Mouse (Mus musculus): ENCODE measurements around the gene Crocc. TPM values are rescaled to one million over a fixed set of nuclear protein-coding genes. Genes with fewer than 3 reads are reported as not detected.

Gene Crocc
- polyA plus RNA-seq, 1 experiment from 2014 or later = 10.1 TPM

DNA sequence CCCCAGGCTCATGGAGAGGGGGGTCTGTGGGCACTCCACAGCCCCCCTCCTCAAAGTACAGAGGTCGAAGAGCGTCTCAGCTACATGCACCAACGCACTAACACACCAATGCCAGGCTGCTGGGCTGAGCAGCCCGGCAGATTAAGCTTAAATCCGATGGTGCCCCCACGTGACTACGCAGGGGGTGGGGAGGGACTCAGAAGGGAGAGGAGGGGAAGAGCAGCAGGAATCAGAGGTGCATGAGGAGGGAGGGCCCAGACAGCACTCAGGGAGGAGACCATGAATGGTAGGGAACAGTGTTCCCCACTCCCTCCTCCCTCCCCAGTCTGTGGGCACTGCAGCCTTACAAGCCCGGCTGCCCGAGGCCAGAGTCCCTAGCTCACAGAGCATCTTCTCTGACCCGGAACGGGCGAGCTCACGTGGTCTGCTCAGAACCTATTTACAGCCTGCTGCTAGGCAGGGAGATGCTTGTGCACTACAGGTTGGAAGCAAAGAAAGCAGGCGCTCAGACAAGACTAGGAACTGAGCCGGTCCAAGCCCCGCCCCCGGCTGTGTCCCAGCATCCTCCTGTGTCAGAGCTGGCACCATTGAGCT lies 6.7 kb downstream of the Crocc start:
- H3K27ac ChIP-seq (ENCODE audit: low read length) = peak overlapping the region; percentile 97

GRCm38 (mm10) chr4:141053138-141053537 lies 7.2 kb downstream of the Crocc start:
- Histone ChIP-seq H3K4me1 (ENCODE audit: insufficient read depth, low read length) (peaks cover 49% of the 10 kb centered on the region), H3K4me3 (ENCODE audit: low read length) (peak overlapping the region; percentile 31), H3K36me3 (ENCODE audit: insufficient read depth, low read length) (no peaks in the 10 kb centered on the region), H3K27me3 (ENCODE audit: insufficient read depth, low read length) (no peaks in the 10 kb centered on the region), H3K4me2 (replicated peaks; ENCODE audit: low read depth, low read length) (peak overlapping the region; percentile 48), H3K27ac (ENCODE audit: low read length) (peak overlapping the region; percentile 97), H3K9me3 (ENCODE audit: low read length) (no peaks in the 10 kb centered on the region), H3K9ac (replicated peaks; ENCODE audit: low read length) (peak overlapping the region; percentile 68)
- 36% methylated on average over 8 of the region's 8 CpGs for WGBS
- ATAC-seq (ENCODE audit: low FRiP score, low TSS enrichment) = no peak; the same call in 1 of the 2 replicates

More for the DNA sequence above, 6.7 kb downstream of the Crocc start:
- WGBS = 29% methylated on average over 17 of the region's 17 CpGs
- peaks cover 49% of the 10 kb centered on the region for H3K4me1 ChIP-seq (ENCODE audit: insufficient read depth, low read length)
- ATAC-seq (ENCODE audit: low FRiP score, low TSS enrichment) = peak; percentile 90
- H3K27me3 ChIP-seq (ENCODE audit: insufficient read depth, low read length) = no peaks in the 10 kb centered on the region
- H3K4me3 ChIP-seq (ENCODE audit: low read length) = peak overlapping the region; percentile 31
- H3K9me3 ChIP-seq (ENCODE audit: low read length) = no peaks in the 10 kb centered on the region
- H3K4me2 ChIP-seq (replicated peaks; ENCODE audit: low read depth, low read length) = peak overlapping the region; percentile 48
- no peaks in the 10 kb centered on the region for H3K36me3 ChIP-seq (ENCODE audit: insufficient read depth, low read length)
- H3K9ac ChIP-seq (replicated peaks; ENCODE audit: low read length) = peak overlapping the region; percentile 68

DNA sequence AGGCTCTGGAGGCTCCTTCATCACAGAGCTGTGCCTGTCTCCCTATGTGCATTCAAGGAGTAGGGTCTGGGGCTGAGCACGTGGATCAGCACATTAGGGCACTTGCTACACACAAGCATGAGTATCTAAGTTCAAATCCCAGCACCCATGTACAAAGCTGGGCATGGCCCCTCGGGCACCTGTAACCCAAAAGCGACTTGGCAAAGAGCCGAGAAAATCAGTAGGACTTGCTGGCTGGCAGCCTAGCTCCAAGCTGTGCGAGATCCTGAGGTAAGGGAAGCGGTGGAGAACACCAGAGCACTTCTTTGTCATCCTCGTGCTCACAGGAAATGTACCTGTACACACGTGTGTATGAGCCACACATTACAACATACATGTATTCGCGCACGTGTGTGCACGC lies 7.9 kb downstream of the Crocc start:
- H3K4me2 ChIP-seq (replicated peaks; ENCODE audit: low read depth, low read length) = peak overlapping the region; percentile 48
- 83% methylated on average over 12 of the region's 12 CpGs for WGBS
- H3K4me3 ChIP-seq (ENCODE audit: low read length) = peak overlapping the region; percentile 31
- H3K36me3 ChIP-seq (ENCODE audit: insufficient read depth, low read length) = no peaks in the 10 kb centered on the region
- ATAC-seq (ENCODE audit: low FRiP score, low TSS enrichment) = no peak
- peak overlapping the region; percentile 68 for H3K9ac ChIP-seq (replicated peaks; ENCODE audit: low read length)
- H3K4me1 ChIP-seq (ENCODE audit: insufficient read depth, low read length) = peaks cover 52% of the 10 kb centered on the region
- H3K27ac ChIP-seq (ENCODE audit: low read length) = peak overlapping the region; percentile 97
- no peaks in the 10 kb centered on the region for H3K27me3 ChIP-seq (ENCODE audit: insufficient read depth, low read length)
- H3K9me3 ChIP-seq (ENCODE audit: low read length) = no peaks in the 10 kb centered on the region

DNA sequence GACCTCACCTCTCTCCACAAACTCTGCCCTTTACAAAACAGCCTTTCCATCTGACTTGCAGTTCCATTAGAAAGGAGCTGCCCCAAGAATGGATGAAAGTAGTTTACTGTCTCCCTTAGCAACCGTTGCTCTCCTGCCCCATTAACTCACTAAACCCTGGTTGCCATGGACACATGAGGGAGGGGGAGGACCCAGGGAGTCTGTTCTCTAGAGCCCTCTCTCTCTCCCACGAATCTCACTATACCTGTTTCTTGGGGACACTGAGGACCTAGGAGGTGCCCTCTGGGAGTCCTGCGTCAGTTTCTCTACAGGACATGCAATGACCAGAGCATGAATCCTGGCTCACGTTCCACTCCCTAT lies 10.9 kb downstream of the Crocc start:
- ATAC-seq (ENCODE audit: low FRiP score, low TSS enrichment) = no peak
- Histone ChIP-seq H3K27ac (ENCODE audit: low read length) (peak overlapping the region; percentile 3; the same call in 1 of the 2 replicates), H3K9me3 (ENCODE audit: low read length) (no peaks in the 10 kb centered on the region), H3K4me1 (ENCODE audit: insufficient read depth, low read length) (peaks cover 70% of the 10 kb centered on the region), H3K9ac (replicated peaks; ENCODE audit: low read length) (0 out of 2 replicates have a peak overlapping the region, but pooled peaks have one; percentile 32), H3K4me3 (ENCODE audit: low read length) (no peak overlapping the region), H3K4me2 (replicated peaks; ENCODE audit: low read depth, low read length) (no peak overlapping the region), H3K27me3 (ENCODE audit: insufficient read depth, low read length) (no peaks in the 10 kb centered on the region), H3K36me3 (ENCODE audit: insufficient read depth, low read length) (peaks cover 14% of the 10 kb centered on the region; the same call in 1 of the 2 replicates)
- 22% methylated on average over 4 of the region's 4 CpGs for WGBS

DNA sequence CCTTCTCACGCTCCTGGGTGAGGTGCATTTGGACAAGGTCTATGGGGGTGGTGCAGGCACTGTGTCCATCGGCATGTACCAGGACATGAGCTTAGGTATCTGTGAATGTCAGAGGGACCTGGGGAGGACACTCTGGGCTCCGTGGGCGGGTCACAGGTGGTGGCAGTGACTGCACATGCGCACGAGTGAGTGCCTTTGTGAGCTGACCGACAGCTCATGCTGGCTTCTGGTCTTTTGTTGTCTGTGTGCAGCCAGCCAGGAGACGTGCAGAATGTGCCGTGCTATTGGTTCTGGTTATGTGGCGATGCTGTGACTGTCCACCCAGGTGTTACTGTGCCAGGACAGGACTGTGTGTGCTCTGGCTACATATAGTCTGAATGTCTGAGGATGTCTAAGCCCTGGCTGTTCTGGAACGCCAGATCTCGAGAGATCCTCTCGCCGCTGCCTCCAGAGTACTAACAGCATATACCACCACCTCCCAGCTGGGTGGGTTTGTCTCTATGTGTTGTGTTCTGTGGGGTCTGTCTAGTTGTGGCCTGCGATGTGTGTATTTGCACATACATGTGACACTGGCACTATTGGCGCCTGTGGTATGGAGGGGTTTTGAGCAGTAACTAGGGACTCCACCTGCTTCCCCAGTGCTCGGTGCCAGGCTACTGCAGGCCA lies 11.4 kb downstream of the Crocc start:
- no peak for ATAC-seq (ENCODE audit: low FRiP score, low TSS enrichment)

GRCm38 (mm10) chr4:141044816-141045215 lies 15.5 kb downstream of the Crocc start:
- WGBS = 8% methylated on average over 8 of the region's 8 CpGs
- Histone ChIP-seq H3K9me3 (ENCODE audit: low read length) (no peaks in the 10 kb centered on the region), H3K4me2 (replicated peaks; ENCODE audit: low read depth, low read length) (no peak overlapping the region), H3K27ac (ENCODE audit: low read length) (peak overlapping the region; percentile 63), H3K4me3 (ENCODE audit: low read length) (no peak overlapping the region), H3K9ac (replicated peaks; ENCODE audit: low read length) (no peak overlapping the region), H3K4me1 (ENCODE audit: insufficient read depth, low read length) (peaks cover 36% of the 10 kb centered on the region), H3K36me3 (ENCODE audit: insufficient read depth, low read length) (peaks cover 38% of the 10 kb centered on the region), H3K27me3 (ENCODE audit: insufficient read depth, low read length) (no peaks in the 10 kb centered on the region)
- ATAC-seq (ENCODE audit: low FRiP score, low TSS enrichment) = peak; percentile 43

More for the DNA sequence above, 11.4 kb downstream of the Crocc start:
- 72% methylated on average over 17 of the region's 17 CpGs for WGBS
- Histone ChIP-seq H3K9ac (replicated peaks; ENCODE audit: low read length) (no peak overlapping the region), H3K4me1 (ENCODE audit: insufficient read depth, low read length) (peaks cover 66% of the 10 kb centered on the region), H3K27ac (ENCODE audit: low read length) (0 out of 2 replicates have a peak overlapping the region, but pooled peaks have one; percentile 54), H3K4me2 (replicated peaks; ENCODE audit: low read depth, low read length) (no peak overlapping the region), H3K9me3 (ENCODE audit: low read length) (no peaks in the 10 kb centered on the region), H3K4me3 (ENCODE audit: low read length) (no peak overlapping the region), H3K36me3 (ENCODE audit: insufficient read depth, low read length) (peaks cover 14% of the 10 kb centered on the region; the same call in 1 of the 2 replicates), H3K27me3 (ENCODE audit: insufficient read depth, low read length) (no peaks in the 10 kb centered on the region)

DNA sequence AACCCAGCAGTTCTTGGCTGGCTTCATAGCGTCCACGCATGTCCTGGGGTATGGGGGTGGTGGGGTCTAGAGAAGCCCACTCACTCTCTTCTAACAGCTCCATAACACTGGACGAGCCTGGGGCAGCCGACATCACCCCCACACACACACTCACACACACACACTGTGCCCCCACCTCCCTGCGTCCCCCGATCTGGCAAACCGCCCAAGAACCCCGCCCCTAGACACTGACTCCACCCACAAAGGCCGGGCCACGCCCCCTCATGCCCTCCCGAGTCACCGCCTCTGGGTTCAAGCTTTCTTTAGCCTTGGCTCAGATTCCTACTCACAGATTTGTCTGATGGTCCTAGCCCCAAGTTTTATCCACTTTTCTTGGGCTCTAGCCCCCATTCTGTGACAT lies 19.2 kb downstream of the Crocc start:
- H3K4me3 ChIP-seq (ENCODE audit: low read length) = no peak overlapping the region

DNA sequence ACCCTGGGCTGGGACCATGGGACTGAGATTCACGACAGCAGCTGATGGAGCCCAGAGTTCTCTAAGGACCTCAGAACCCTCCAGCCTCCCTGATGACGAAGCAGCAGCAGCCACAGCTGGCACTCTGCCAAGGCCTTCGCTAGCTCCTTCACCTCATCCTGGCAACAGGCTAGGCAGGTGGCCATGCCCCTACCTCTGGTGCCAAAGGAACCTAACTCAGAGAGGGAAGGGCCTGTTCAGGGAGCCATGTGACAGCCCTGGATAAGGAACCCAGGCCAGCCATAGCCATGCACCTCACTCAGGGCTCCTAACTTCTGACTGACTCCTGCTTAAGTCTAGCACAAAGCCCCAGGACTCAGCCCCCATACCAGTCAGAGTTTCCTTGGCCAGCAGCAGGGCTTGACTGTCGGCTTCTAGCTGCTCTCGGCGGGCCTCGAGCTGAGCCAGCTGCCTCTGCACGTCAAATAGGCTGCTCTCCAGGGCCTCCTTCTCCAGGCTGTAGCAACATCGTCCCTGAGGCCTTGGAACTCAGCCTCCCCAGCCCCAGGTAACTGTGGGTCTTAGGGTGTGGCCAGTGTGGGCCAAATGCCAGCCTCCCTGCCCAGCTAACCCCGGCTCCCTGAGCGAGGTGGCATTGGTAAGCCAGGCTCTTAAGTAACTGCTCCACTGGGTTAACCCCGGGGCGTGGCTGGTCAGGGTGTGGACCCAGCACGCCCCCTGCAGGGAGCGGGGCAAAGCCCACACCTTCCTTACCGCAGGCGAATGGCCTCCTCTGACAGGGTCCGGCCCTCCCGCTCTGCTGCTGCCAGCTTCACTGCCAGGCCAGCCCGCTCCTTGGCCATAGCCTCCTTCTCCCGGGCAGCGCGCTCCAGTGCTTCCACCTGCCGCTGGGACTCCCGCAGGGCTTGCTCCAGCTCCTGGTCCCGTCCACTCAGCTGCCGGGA lies 26.5 kb downstream of the Crocc start:
- Histone ChIP-seq H3K36me3 (ENCODE audit: insufficient read depth, low read length) (peaks cover 39% of the 10 kb centered on the region), H3K27me3 (ENCODE audit: insufficient read depth, low read length) (no peaks in the 10 kb centered on the region), H3K9me3 (ENCODE audit: low read length) (no peaks in the 10 kb centered on the region), H3K9ac (replicated peaks; ENCODE audit: low read length) (no peak overlapping the region; the same call in 1 of the 2 replicates), H3K27ac (ENCODE audit: low read length) (no peak overlapping the region), H3K4me2 (replicated peaks; ENCODE audit: low read depth, low read length) (no peak overlapping the region), H3K4me3 (ENCODE audit: low read length) (no peak overlapping the region), H3K4me1 (ENCODE audit: insufficient read depth, low read length) (no peaks in the 10 kb centered on the region)
- WGBS = 68% methylated on average over 27 of the region's 27 CpGs
- ATAC-seq (ENCODE audit: low FRiP score, low TSS enrichment) = 0 out of 2 replicates have a peak, but pooled peaks have one; percentile 52

More for the DNA sequence above, 19.2 kb downstream of the Crocc start:
- no peaks in the 10 kb centered on the region for H3K27me3 ChIP-seq (ENCODE audit: insufficient read depth, low read length)
- H3K27ac ChIP-seq (ENCODE audit: low read length) = no peak overlapping the region
- H3K36me3 ChIP-seq (ENCODE audit: insufficient read depth, low read length) = peaks cover 59% of the 10 kb centered on the region
- peaks cover 6% of the 10 kb centered on the region for H3K4me1 ChIP-seq (ENCODE audit: insufficient read depth, low read length)
- ATAC-seq (ENCODE audit: low FRiP score, low TSS enrichment) = no peak
- H3K9me3 ChIP-seq (ENCODE audit: low read length) = no peaks in the 10 kb centered on the region
- no peak overlapping the region for H3K9ac ChIP-seq (replicated peaks; ENCODE audit: low read length)
- whole genome bisulfite sequencing = 50% methylated on average over 12 of the region's 12 CpGs
- no peak overlapping the region for H3K4me2 ChIP-seq (replicated peaks; ENCODE audit: low read depth, low read length)

DNA sequence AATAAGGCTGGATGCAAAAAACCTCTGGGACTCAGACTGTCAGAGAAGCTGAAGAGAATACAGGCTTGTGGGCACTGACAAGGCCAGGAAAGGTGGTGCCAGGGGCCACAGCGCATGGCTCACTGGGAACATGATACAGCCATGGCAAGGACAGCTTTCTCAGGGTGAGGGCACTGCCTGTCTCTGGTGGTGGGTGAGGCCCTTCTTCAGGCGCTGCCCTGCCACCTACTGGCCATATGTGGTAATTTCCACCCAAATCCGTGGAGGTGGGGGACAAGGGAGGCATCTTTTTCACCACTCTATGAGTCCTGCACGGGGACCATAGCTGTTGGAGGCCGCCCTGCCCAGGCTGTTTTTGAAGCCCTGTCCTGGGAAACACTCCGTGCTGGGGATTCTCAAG lies 28.6 kb downstream of the Crocc start:
- WGBS = 10% methylated on average over 6 of the region's 6 CpGs
- no peaks in the 10 kb centered on the region for H3K27me3 ChIP-seq (ENCODE audit: insufficient read depth, low read length)
- H3K4me2 ChIP-seq (replicated peaks; ENCODE audit: low read depth, low read length) = no peak overlapping the region
- H3K9ac ChIP-seq (replicated peaks; ENCODE audit: low read length) = no peak overlapping the region
- no peak overlapping the region for H3K27ac ChIP-seq (ENCODE audit: low read length)
- H3K9me3 ChIP-seq (ENCODE audit: low read length) = no peaks in the 10 kb centered on the region
- ATAC-seq (ENCODE audit: low FRiP score, low TSS enrichment) = peak; percentile 64; the same call in 1 of the 2 replicates
- H3K4me3 ChIP-seq (ENCODE audit: low read length) = no peak overlapping the region
- H3K36me3 ChIP-seq (ENCODE audit: insufficient read depth, low read length) = peaks cover 33% of the 10 kb centered on the region
- no peaks in the 10 kb centered on the region for H3K4me1 ChIP-seq (ENCODE audit: insufficient read depth, low read length)

All from kidney, embryonic 16.5 days (tissue).